ENCODE assay signal across 15 mouse cellular contexts in genomic region chr12:113133260-113133659, GRCm38 (mm10). TPM values are rescaled to one million over a fixed set of nuclear protein-coding genes. Genes with fewer than 3 reads are reported as not detected.
A peak's percentile ranks its signal among the peaks of the same experiment; 100 is the strongest.
DNase-seq lines count a peak whose midpoint lies in the region; ATAC-seq and TF ChIP-seq lines count a peak whose summit lies in the region.
"Had no signal": no experiment of that assay in that cellular context is flagged by ENCODE, and none has a peak within 500 bp of the region (broad histone marks: within the 10 kb centered on the region; RNA-seq: fewer than 3 reads in every experiment).

No protein-coding gene starts in this region.

- H3K9me3 ChIP-seq in heart, embryonic 11.5 days (replicated peaks; ENCODE audit: control insufficient read depth, low read length), result no peaks in the 10 kb centered on the region
- H3K9me3 ChIP-seq: embryonic facial prominence, embryonic 15.5 days; forebrain, embryonic 10.5 days; liver, embryonic 12.5 days; midbrain, embryonic 10.5 days had no signal

- peak; percentile 97 for DNase-seq in heart, adult 11 months
- no peak for DNase-seq in heart, postnatal 10 days
- no peak for DNase-seq in left cerebral cortex, adult 2 months (ENCODE audit: extremely low spot score in 1 of 2, low spot score in 2 of 2)
- DNase-seq in left cerebral cortex, adult 8-10 months (ENCODE audit: low spot score in 2 of 2), result no peak
- peak; percentile 33 for DNase-seq in heart, postnatal 25 days (ENCODE audit: low spot score)
- DNase-seq: retina, postnatal 1 day; right cerebral cortex, postnatal 4 days; thymus, postnatal 36 days had no signal

- WGBS in heart, embryonic 11.5 days (ENCODE audit: insufficient replicate concordance), result 73% methylated on average over 9 of the region's 9 CpGs

- TF ChIP-seq CTCF in left cerebral cortex, adult 2 months (IDR thresholded peaks at IDR 0.05), result no peak

- H3K4me1 ChIP-seq in heart, embryonic 11.5 days (ENCODE audit: control insufficient read depth, insufficient read depth, low read length), result peaks cover 60% of the 10 kb centered on the region
- H3K4me1 ChIP-seq: embryonic facial prominence, embryonic 15.5 days had no signal

- intact Hi-C loops in heart, postnatal 10 days (cut with DNase I), result no loop called here
- intact Hi-C loops in left cerebral cortex, adult 2 months (cut with DNase I), result no loop called here
- intact Hi-C loops in heart, postnatal 25 days (cut with DNase I), result no loop called here

- peak overlapping the region; percentile 12 for H3K27ac ChIP-seq in left cerebral cortex, adult 2 months
- peak overlapping the region; percentile 96 for H3K27ac ChIP-seq in heart, embryonic 11.5 days (ENCODE audit: low read depth, low read length)
- H3K27ac ChIP-seq: embryonic facial prominence, embryonic 15.5 days; forebrain, embryonic 10.5 days; liver, embryonic 12.5 days; midbrain, embryonic 10.5 days had no signal

- H3K9ac ChIP-seq in heart, embryonic 11.5 days (ENCODE audit: low read depth, low read length), result no peak overlapping the region
- H3K9ac ChIP-seq: embryonic facial prominence, embryonic 15.5 days; liver, embryonic 12.5 days; lung, embryonic 14.5 days had no signal

- no peaks in the 10 kb centered on the region for H3K27me3 ChIP-seq in heart, embryonic 11.5 days (ENCODE audit: control insufficient read depth, insufficient read depth, low read length)
- H3K27me3 ChIP-seq: embryonic facial prominence, embryonic 15.5 days; liver, embryonic 12.5 days had no signal

- peaks cover 70% of the 10 kb centered on the region for H3K36me3 ChIP-seq in heart, embryonic 11.5 days (ENCODE audit: control insufficient read depth, insufficient read depth, low read length)

- 0 out of 2 replicates have a peak, but pooled peaks have one; percentile 2 for ATAC-seq in heart, embryonic 11.5 days (replicated peaks; ENCODE audit: insufficient number of reproducible peaks, low FRiP score, low TSS enrichment)
- ATAC-seq in activated CD4-positive, CD25-positive, alpha-beta regulatory T cell, adult 4 months, result no peak
- ATAC-seq: liver, embryonic 12.5 days had no signal

- no peak overlapping the region for H3K4me3 ChIP-seq in left cerebral cortex, adult 2 months
- H3K4me3 ChIP-seq in heart, embryonic 11.5 days (ENCODE audit: low read depth, low read length), result no peak overlapping the region
- H3K4me3 ChIP-seq: embryonic facial prominence, embryonic 15.5 days; forebrain, embryonic 10.5 days; liver, embryonic 12.5 days; midbrain, embryonic 10.5 days had no signal

- H3K4me2 ChIP-seq in heart, embryonic 11.5 days, result no peak overlapping the region
- H3K4me2 ChIP-seq: embryonic facial prominence, embryonic 15.5 days; liver, embryonic 12.5 days; lung, embryonic 14.5 days had no signal

RNA-seq across cellular contexts. Expression of gene Crip2, which starts 6.8 kb away (rescaled TPM):
- 1,000 to 10,000 TPM; 1,259 to 1,405 TPM for total RNA-seq in heart, postnatal 10 days (2021)
- 100 to 1,000 TPM; 143 to 148 TPM for total RNA-seq in left cerebral cortex, adult 2 months (2021)
- 100 to 1,000 TPM; 142 to 161 (median 148) TPM for total RNA-seq in left cerebral cortex, adult 8-10 months (2022)
- polyA plus RNA-seq in heart, embryonic 11.5 days (2014; fragmentation: Nextera tagmentation; extraction: Ambion mirVana), result 1,118 and 1,169 TPM in 2 replicates
- 1,000 to 10,000 TPM; 1,410 to 1,505 TPM for total RNA-seq in heart, postnatal 25 days (2021)
- 1 to 10 TPM; 4.5 to 5.6 TPM for polyA plus RNA-seq in activated CD4-positive, CD25-positive, alpha-beta regulatory T cell, adult 4 months (2017; shearing (Covaris generic))

RNA-seq across cellular contexts. Expression of gene Crip1, which starts 12.9 kb away (rescaled TPM):
- total RNA-seq in heart, postnatal 10 days (2021), result 100 to 1,000 TPM; 260 to 267 TPM
- 10 to 100 TPM; 14.4 to 15.0 TPM for total RNA-seq in left cerebral cortex, adult 2 months (2021)
- total RNA-seq in left cerebral cortex, adult 8-10 months (2022), result 10 to 100 TPM; 12.4 to 18.7 (median 16.3) TPM
- 525 and 533 TPM in 2 replicates for polyA plus RNA-seq in heart, embryonic 11.5 days (2014; fragmentation: Nextera tagmentation; extraction: Ambion mirVana)
- total RNA-seq in heart, postnatal 25 days (2021), result 100 to 1,000 TPM; 178 to 211 TPM
- 1,000 to 10,000 TPM; 1,240 to 2,098 TPM for polyA plus RNA-seq in activated CD4-positive, CD25-positive, alpha-beta regulatory T cell, adult 4 months (2017; shearing (Covaris generic))

RNA-seq across cellular contexts. Expression of gene Tedc1, which starts 23.0 kb away (rescaled TPM):
- 1 to 10 TPM; 2.5 to 2.8 TPM for total RNA-seq in heart, postnatal 10 days (2021)
- total RNA-seq in left cerebral cortex, adult 2 months (2021), result 1 to 10 TPM; 1.7 to 2.2 TPM
- total RNA-seq in left cerebral cortex, adult 8-10 months (2022), result 1 to 10 TPM; 1.0 to 2.1 (median 1.6) TPM
- 15.8 and 16.6 TPM in 2 replicates for polyA plus RNA-seq in heart, embryonic 11.5 days (2014; fragmentation: Nextera tagmentation; extraction: Ambion mirVana)
- total RNA-seq in heart, postnatal 25 days (2021), result under 1 TPM; 0.61 to 0.83 TPM
- polyA plus RNA-seq in activated CD4-positive, CD25-positive, alpha-beta regulatory T cell, adult 4 months (2017; shearing (Covaris generic)), result 1 to 10 TPM; 3.5 to 5.0 TPM

RNA-seq across cellular contexts. Expression of gene Mta1, which starts 35.2 kb away (rescaled TPM):
- 10 to 100 TPM; 50.1 TPM for total RNA-seq in heart, postnatal 10 days (2021)
- 10 to 100 TPM; 72.9 to 76.5 TPM for total RNA-seq in left cerebral cortex, adult 2 months (2021)
- total RNA-seq in left cerebral cortex, adult 8-10 months (2022), result 10 to 100 TPM; 70.5 to 74.5 (median 71.6) TPM
- polyA plus RNA-seq in heart, embryonic 11.5 days (2014; fragmentation: Nextera tagmentation; extraction: Ambion mirVana), result 12.3 and 14.7 TPM in 2 replicates
- total RNA-seq in heart, postnatal 25 days (2021), result 10 to 100 TPM; 48.4 to 49.3 TPM
- polyA plus RNA-seq in activated CD4-positive, CD25-positive, alpha-beta regulatory T cell, adult 4 months (2017; shearing (Covaris generic)), result 10 to 100 TPM; 12.9 to 16.0 TPM

RNA-seq across cellular contexts. Expression of gene Tmem121, which starts 52.5 kb away (rescaled TPM):
- under 1 TPM; 0.43 to 0.97 TPM for total RNA-seq in heart, postnatal 10 days (2021)
- 10 to 100 TPM; 27.8 to 28.6 TPM for total RNA-seq in left cerebral cortex, adult 2 months (2021)
- 10 to 100 TPM; 21.4 to 23.8 (median 23.1) TPM for total RNA-seq in left cerebral cortex, adult 8-10 months (2022)
- 1.00 and 1.5 TPM in 2 replicates for polyA plus RNA-seq in heart, embryonic 11.5 days (2014; fragmentation: Nextera tagmentation; extraction: Ambion mirVana)
- total RNA-seq in heart, postnatal 25 days (2021), result under 1 TPM in 1 of 2 experiments, not detected in 1; 0.17 TPM
- not detected for polyA plus RNA-seq in activated CD4-positive, CD25-positive, alpha-beta regulatory T cell, adult 4 months (2017; shearing (Covaris generic))

Comparison
In these comparisons a context has a peak if more than half of its experiments do, and no peak if none do; other contexts are left out.
1. DNase-seq: peak in heart, adult 11 months (single experiment) and heart, postnatal 25 days (single experiment); none in heart, postnatal 10 days (0 of 2), left cerebral cortex, adult 2 months (0 of 2) and left cerebral cortex, adult 8-10 months (0 of 2).
2. RNA of gene Crip2, which starts 6.8 kb away (total RNA-seq): 1,410 to 1,505 TPM in heart, postnatal 25 days and 1,259 to 1,405 TPM in heart, postnatal 10 days; 142 to 161 TPM in left cerebral cortex, adult 8-10 months and 143 to 148 TPM in left cerebral cortex, adult 2 months; every median in the first group is over 4 times any median in the second.
3. RNA of gene Crip1, which starts 12.9 kb away (total RNA-seq): 260 to 267 TPM in heart, postnatal 10 days and 178 to 211 TPM in heart, postnatal 25 days; 12.4 to 18.7 TPM in left cerebral cortex, adult 8-10 months and 14.4 to 15.0 TPM in left cerebral cortex, adult 2 months; every median in the first group is over 4 times any median in the second.